Mouse (Mus musculus) bone marrow, adult 2 months (tissue): ENCODE data around the gene Ulk4. TPM values are rescaled to one million over a fixed set of nuclear protein-coding genes. Genes with fewer than 3 reads are reported as not detected.

ENCODE experiments used
- H3K27ac ChIP-seq: fragments of 200-500 bp; 2 replicates; pipeline ENCODE4 v1.5.1; 2012; ENCODE audit warnings: low read depth, mild to moderate bottlenecking, control low read depth, inconsistent platforms, low read length; ENCODE audit not compliant: control insufficient read depth, poor library complexity, insufficient read depth
- H3K4me1 ChIP-seq: fragments of 200-500 bp; 2 replicates; pipeline ENCODE4 v1.6.1; 2011; ENCODE audit warnings: low read length; ENCODE audit not compliant: control insufficient read depth, insufficient read depth
- H3K4me3 ChIP-seq: fragments of 200-500 bp; replicated peaks from 2 replicates; pipeline ENCODE3; 2011; ENCODE audit warnings: mild to moderate bottlenecking, low read depth, low read length, control low read depth; ENCODE audit not compliant: control insufficient read depth
- CTCF ChIP-seq: fragments of 200-500 bp; IDR thresholded peaks from 2 replicates; pipeline ENCODE4 v1.5.1; 2011; ENCODE audit warnings: low read length, control low read depth; ENCODE audit not compliant: control insufficient read depth, insufficient read depth
- POLR2A ChIP-seq: fragments of 200-500 bp; IDR thresholded peaks from 2 replicates; pipeline ENCODE4 v1.6.1; 2011; ENCODE audit warnings: low read depth, mild to moderate bottlenecking, control low read depth, low read length, borderline replicate concordance; ENCODE audit not compliant: control insufficient read depth
- WGBS: fragments of 180-500 bp; shearing (Covaris S2); methylation state at CpG from one replicate; pipeline ENCODE4 v1.1.7; 2018; 5-methylcytosine and 5-hydroxymethylcytosine counted together
- polyA plus RNA-seq: library from polyadenylated mRNA; stranded (reverse); fragments of >200 nt; gene quantifications from 2 replicates; pipeline ENCODE4 v1.2.4, GENCODE M21; 2011; ENCODE audit warnings: low replicate concordance; ENCODE audit not compliant: missing spikeins, insufficient read depth, insufficient read length

The Ulk4 gene
- polyA plus RNA-seq, 1 experiment: not detected

DNA sequence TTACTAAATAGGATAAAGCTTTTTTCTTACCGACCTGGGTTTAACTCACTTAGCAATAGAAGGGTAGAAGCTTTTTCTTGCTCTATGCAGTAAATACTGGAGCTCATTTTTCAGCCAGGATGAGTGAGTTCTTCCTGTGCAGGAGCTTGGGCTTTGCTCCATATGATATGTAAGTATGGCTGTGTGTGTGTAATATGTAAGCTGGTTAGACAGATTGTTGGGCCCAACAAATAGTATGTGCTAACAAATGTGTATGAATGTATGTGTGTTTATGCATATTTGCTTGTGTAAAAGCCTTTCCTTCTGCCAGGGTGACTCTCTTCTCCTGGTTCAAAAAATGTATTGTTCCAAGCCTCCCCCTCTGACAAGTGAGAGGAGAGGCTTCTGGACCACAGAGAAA lies 164.9 kb downstream of the Ulk4 start:
- WGBS: 55% methylated on average over 1 of the region's 1 CpGs
- Histone ChIP-seq H3K4me1 (no peaks in the 10 kb centered on the region), H3K4me3 (no peak overlapping the region), H3K27ac (no peak overlapping the region)
- no peak for TF ChIP-seq POLR2A
- no peak for TF ChIP-seq CTCF

- TF ChIP-seq CTCF (peak; percentile 81), POLR2A (no peak)
Measured at GRCm38 (mm10) chr9:121108110-121108509, 168.9 kb downstream of the Ulk4 start.

GRCm38 (mm10) chr9:121107643-121108042 lies 169.4 kb downstream of the Ulk4 start:
- 57% methylated on average over 5 of the region's 5 CpGs for WGBS
- Histone ChIP-seq H3K4me3 (no peak overlapping the region), H3K4me1 (no peaks in the 10 kb centered on the region), H3K27ac (no peak overlapping the region)
- TF ChIP-seq POLR2A (no peak), CTCF (no peak)

More at GRCm38 (mm10) chr9:121108110-121108509, 168.9 kb downstream of the Ulk4 start:
- H3K27ac ChIP-seq: no peak overlapping the region
- H3K4me1 ChIP-seq: no peaks in the 10 kb centered on the region
- H3K4me3 ChIP-seq: no peak overlapping the region
- WGBS: 28% methylated on average over 10 of the region's 10 CpGs

DNA sequence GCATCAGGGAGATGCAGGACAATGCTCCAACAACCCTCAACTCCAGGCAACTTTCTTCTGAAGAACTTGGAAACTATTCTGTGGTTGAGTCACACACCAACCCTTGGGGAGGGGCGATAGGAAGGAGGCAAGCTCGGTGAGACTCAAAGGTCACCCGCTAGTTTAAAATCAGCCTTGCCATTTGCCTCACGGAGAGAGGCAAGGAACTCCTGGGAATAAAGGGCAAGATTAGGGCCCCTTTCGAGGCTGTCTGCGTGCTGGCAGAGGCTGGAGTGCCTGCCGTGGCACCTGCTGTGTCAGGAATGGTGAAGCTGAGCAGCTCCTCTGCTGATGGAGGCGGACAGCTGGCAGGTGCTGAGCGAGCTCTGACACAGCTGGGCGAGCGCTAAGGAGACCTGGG lies 169.9 kb downstream of the Ulk4 start:
- Histone ChIP-seq H3K4me3 (no peak overlapping the region), H3K4me1 (no peaks in the 10 kb centered on the region), H3K27ac (no peak overlapping the region)
- 62% methylated on average over 11 of the region's 11 CpGs for WGBS
- TF ChIP-seq POLR2A (no peak), CTCF (no peak)

DNA sequence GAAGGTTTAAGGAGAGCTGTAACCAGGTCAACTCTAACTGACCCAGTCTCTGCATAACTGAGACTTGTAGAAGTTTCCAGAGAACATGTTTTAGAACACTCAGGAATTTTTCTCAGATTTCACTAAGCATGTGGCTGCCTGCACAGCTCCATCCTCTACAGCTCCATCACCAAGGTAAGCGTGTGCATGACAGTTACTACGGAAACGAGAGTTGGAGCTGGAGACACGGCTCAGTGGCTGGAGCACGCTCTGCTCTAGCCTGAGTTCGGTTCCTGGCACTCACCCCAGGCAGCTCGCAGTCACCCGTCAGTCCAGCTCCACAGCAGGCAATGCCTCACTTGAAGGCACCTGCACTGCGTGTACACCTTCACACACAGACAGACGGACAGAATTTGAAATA lies 175.5 kb downstream of the Ulk4 start:
- no peaks in the 10 kb centered on the region for H3K4me1 ChIP-seq
- H3K27ac ChIP-seq: no peak overlapping the region
- no peak for TF ChIP-seq CTCF
- TF ChIP-seq POLR2A: no peak
- no peak overlapping the region for H3K4me3 ChIP-seq
- WGBS: 83% methylated on average over 10 of the region's 10 CpGs

DNA sequence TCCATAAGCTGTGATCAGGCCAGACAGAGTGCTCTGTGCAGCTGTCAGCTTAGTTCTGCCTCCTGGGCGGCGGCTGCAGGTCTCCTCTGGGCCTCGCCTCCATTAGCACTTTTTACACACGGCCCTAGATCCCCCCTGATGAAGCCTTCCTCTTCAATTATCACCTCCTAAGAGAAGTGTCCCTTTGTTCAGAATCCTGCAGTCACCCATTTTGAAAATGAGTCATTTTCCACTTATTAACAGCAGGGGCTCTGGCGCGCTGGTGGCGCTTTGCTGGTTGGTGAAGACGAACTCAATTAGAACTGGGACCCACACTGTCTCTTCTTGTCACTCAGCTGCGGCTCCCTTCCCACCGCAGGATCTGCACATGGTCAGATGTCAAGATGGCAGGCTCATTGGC lies 177.5 kb downstream of the Ulk4 start:
- H3K4me3 ChIP-seq: no peak overlapping the region
- TF ChIP-seq CTCF (no peak), POLR2A (no peak)
- H3K27ac ChIP-seq: no peak overlapping the region
- no peaks in the 10 kb centered on the region for H3K4me1 ChIP-seq
- WGBS: 84% methylated on average over 10 of the region's 10 CpGs

- 81% methylated on average over 7 of the region's 7 CpGs for WGBS
- Histone ChIP-seq H3K27ac (no peak overlapping the region), H3K4me3 (no peak overlapping the region)
Measured at GRCm38 (mm10) chr9:121093760-121094159, 183.2 kb downstream of the Ulk4 start.

DNA sequence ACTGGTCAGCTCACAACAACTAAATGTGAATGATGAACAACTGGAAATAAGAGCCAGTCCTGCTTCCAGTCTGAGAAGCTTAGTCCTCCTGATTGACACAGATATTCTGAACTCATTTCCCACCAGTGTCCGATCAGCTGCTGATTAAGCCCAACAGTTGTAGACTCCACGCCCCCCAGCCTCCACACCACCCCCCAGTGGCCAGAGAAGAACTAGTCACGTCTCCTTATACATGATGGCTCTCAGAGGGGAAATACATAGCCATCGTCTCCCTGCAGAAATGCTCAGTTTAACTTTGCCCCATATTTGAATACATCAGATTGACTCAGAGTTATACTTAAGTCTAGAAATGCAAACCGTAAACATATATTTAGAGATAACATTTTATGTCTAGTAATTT lies 184.4 kb downstream of the Ulk4 start:
- 67% methylated on average over 5 of the region's 5 CpGs for WGBS
- no peak overlapping the region for H3K27ac ChIP-seq
- no peaks in the 10 kb centered on the region for H3K4me1 ChIP-seq
- TF ChIP-seq POLR2A (no peak), CTCF (no peak)
- H3K4me3 ChIP-seq: no peak overlapping the region

More at GRCm38 (mm10) chr9:121093760-121094159, 183.2 kb downstream of the Ulk4 start:
- TF ChIP-seq POLR2A: no peak
- no peak for TF ChIP-seq CTCF
- no peaks in the 10 kb centered on the region for H3K4me1 ChIP-seq
